Mouse (Mus musculus) G1E (cell line): Measurements from ENCODE around the gene Kcp. TPM values are rescaled to one million over a fixed set of nuclear protein-coding genes. Genes with fewer than 3 reads are reported as not detected.

Source experiments
- ATAC-seq: 2 replicates; pipeline ENCODE4 v1.8.0; 2016; ENCODE audit warnings: mild to moderate bottlenecking; ENCODE audit not compliant: insufficient number of reproducible peaks, poor library complexity, low FRiP score, severe bottlenecking; ENCODE audit errors: extremely low read depth
- DNase-seq: peaks from one replicate; pipeline ENCODE4 v3.0.0; 2012; ENCODE audit warnings: low spot score
- H3K27me3 ChIP-seq: 2 replicates; pipeline ENCODE4 v1.6.1; 2012; ENCODE audit warnings: mild to moderate bottlenecking, low read length, inconsistent platforms; ENCODE audit not compliant: insufficient read depth
- H3K36me3 ChIP-seq: replicated peaks from 2 replicates; pipeline ENCODE3; 2012; ENCODE audit warnings: mild to moderate bottlenecking, inconsistent platforms
- H3K4me1 ChIP-seq: 2 replicates; pipeline ENCODE4 v1.6.1; 2012; ENCODE audit warnings: low read depth, low read length, inconsistent platforms, mixed read lengths; ENCODE audit not compliant: insufficient read depth
- H3K4me3 ChIP-seq: 2 replicates; pipeline ENCODE4 v1.5.1; 2012; ENCODE audit warnings: low read depth, mild to moderate bottlenecking, inconsistent platforms, low read length, moderate library complexity, mixed read lengths
- H3K9me3 ChIP-seq: replicated peaks from 2 replicates; pipeline ENCODE4 v1.6.1; 2012; ENCODE audit warnings: inconsistent platforms
- CTCF ChIP-seq: IDR thresholded peaks from 2 replicates; pipeline ENCODE4 v1.5.1; 2012; ENCODE audit warnings: low read depth, low read length, inconsistent platforms, mixed read lengths
- GATA1 ChIP-seq: IDR thresholded peaks from 2 replicates; pipeline ENCODE4 v1.6.1; 2012; ENCODE audit warnings: borderline replicate concordance, low read length, inconsistent platforms, mixed read lengths
- GATA2 ChIP-seq: IDR thresholded peaks from 2 replicates; pipeline ENCODE4 v1.6.1; 2012; ENCODE audit warnings: low read depth, low read length, inconsistent platforms, borderline replicate concordance
- POLR2AphosphoS5 ChIP-seq: IDR thresholded peaks from 2 replicates; pipeline ENCODE4 v1.6.1; 2012; ENCODE audit warnings: low read depth, low read length, inconsistent platforms; ENCODE audit not compliant: insufficient replicate concordance
- TAL1 ChIP-seq: conservative IDR thresholded peaks from 2 replicates; pipeline ENCODE4 v1.6.1; 2012; ENCODE audit warnings: low read depth, low read length, inconsistent platforms, mixed read lengths
- polyA plus RNA-seq: library from polyadenylated mRNA; stranded (reverse); fragments of >175 nt; gene quantifications from 2 replicates; pipeline ENCODE4 v1.2.3, GENCODE M21; 2012
- total RNA-seq, 2 experiments: library from RNA; stranded (forward) in 1 of 2; stranded (reverse) in 1 of 2; fragments of 200-1000 nt in 1 of 2; fragments of >200 nt in 1 of 2; fragmentation: Nextera tagmentation in 1 of 2; gene quantifications; 2 replicates each; pipeline ENCODE4 v1.2.3; 2014 to 2017

The Kcp gene
- total and polyA plus RNA-seq, 3 experiments: 0.22 to 0.44 TPM; not detected in 1

DNA sequence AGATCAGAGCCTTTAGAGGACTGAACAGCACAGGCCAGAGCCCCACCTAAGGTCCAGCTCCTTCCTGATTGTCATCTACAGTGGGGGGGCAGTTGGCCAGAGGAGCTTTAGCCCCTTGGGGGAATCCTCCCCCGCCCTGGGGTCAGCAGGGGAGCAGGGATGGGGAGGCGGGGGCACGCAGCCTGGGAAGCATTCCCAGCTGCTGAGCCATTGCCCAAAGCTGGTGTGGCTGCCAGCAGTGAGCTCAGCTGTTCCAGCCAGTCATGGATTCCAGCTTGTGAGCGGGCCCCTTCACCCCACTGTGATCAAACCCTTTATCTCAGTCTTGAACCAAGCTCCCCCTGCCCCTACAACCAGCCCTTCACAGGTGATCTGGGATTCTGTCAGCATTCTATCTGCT is 68.5 kb downstream of the Kcp start:
- ATAC-seq (no peak), DNase-seq (no peak)
- Histone ChIP-seq H3K9me3 (no peaks in the 10 kb centered on the region), H3K4me1 (peaks cover 47% of the 10 kb centered on the region), H3K36me3 (no peaks in the 10 kb centered on the region), H3K27me3 (peaks cover 83% of the 10 kb centered on the region), H3K4me3 (no peak overlapping the region)
- TF ChIP-seq GATA2 (no peak), POLR2AphosphoS5 (no peak), GATA1 (no peak), CTCF (no peak), TAL1 (no peak)

DNA sequence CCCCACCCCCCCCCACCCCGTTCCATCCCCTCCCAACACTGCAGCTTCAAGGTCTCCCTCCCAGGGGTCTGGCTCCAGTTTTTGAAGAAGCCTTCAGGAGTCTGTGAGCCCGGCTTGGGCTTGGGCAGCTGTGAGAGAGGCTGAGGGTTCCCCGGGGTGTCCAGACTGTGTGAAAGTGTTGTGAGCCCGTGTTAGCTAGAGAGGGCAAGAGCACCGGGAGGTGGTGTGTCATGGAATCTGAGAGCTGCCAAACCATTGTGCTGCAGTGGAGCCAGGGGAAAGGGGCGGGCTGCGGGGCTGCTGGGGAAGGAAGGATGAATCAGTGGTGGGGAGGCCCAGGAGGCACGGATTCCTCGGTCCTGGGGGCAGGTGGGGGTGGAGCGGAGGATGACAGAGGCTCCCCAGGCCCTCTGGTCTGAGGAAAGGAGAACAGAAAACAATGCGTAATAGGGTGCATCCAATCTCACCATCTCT is 71.3 kb downstream of the Kcp start:
- no peak for DNase-seq
- H3K27me3 ChIP-seq: peaks cover 78% of the 10 kb centered on the region

DNA sequence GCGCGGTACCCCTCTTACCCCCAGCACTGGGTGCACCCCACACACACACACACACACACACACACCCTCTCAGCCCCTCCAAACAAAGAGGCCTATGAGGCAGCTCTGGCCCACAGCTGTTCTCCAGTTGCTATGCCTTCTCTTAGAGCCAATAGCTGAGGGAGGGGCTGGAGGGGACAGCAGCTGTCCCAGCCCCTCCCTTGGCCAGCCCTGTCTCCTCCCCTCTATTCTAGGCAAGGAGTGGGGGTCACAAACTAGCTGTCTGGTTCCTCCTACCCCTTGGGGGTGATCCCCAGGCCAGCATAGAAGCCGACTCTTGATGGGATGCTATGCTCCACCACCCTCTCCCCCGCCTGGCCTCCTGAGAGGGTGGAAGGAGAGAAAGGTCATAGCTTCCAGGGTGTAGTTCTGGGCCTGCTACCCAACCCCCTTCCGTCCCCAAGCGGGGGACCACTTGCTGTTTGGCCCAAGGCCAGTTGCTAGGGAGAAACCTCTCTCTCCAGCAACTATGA is 71.8 kb downstream of the Kcp start:
- DNase-seq: peak; percentile 55
- H3K4me3 ChIP-seq: peak overlapping the region; percentile 55; the same call in 1 of the 2 replicates
- TF ChIP-seq CTCF (no peak), GATA2 (no peak)
- no peaks in the 10 kb centered on the region for H3K36me3 ChIP-seq
- ATAC-seq: no peak
- peaks cover 75% of the 10 kb centered on the region for H3K27me3 ChIP-seq
- H3K9me3 ChIP-seq: peaks cover 5% of the 10 kb centered on the region
- H3K4me1 ChIP-seq: peaks cover 69% of the 10 kb centered on the region

More for the DNA sequence above, 71.3 kb downstream of the Kcp start:
- H3K4me1 ChIP-seq: peaks cover 68% of the 10 kb centered on the region
- peaks cover 5% of the 10 kb centered on the region for H3K9me3 ChIP-seq
- H3K36me3 ChIP-seq: no peaks in the 10 kb centered on the region
- TF ChIP-seq GATA1: no peak
- TF ChIP-seq TAL1: no peak
- no peak for TF ChIP-seq POLR2AphosphoS5
- TF ChIP-seq CTCF: no peak
- no peak for TF ChIP-seq GATA2
- H3K4me3 ChIP-seq: no peak overlapping the region; the same call in 1 of the 2 replicates
- ATAC-seq: no peak

DNA sequence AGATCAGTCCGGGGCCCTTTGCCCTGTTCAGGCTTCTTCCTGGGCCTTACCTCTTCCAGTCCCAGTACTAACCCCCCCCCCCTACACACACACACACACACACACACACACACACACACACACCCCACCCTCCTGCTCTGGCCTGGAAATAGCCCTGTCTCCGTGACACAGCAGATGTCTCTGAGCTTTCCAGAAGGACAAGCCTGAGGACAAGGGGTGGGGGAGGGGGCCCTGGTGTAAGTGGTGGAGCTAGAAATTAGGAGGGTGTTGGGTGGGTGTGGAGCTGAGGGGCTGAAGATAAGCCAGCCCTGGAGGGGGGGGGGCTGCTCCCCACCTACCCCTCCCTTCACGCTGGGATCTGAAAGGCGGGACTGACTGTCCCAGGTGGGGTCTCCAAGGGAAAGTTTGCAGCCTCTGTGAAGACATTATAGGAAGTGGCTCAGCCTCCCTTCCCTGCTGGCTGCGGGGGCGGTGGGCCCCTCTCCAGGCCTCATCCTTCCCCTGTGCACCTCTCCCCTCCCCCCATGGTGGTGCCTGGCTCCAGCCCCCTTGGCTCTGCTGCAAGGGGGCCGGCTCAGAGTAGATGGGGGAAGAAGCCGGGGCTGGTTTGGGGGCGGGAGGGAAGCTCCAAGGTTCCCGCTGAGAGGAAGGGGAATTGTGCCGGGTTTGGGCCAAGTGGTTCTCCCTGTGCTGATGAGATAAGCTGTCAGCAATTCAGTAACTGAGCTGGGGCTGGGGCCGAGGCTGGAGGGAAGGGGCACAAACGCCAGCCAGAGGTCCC is 72.7 kb downstream of the Kcp start:
- peaks cover 74% of the 10 kb centered on the region for H3K27me3 ChIP-seq
- TF ChIP-seq CTCF (no peak), GATA2 (no peak), POLR2AphosphoS5 (no peak), TAL1 (no peak), GATA1 (no peak)
- peak overlapping the region; percentile 55; the same call in 1 of the 2 replicates for H3K4me3 ChIP-seq
- peaks cover 71% of the 10 kb centered on the region for H3K4me1 ChIP-seq
- H3K36me3 ChIP-seq: no peaks in the 10 kb centered on the region
- DNase-seq: peak; percentile 78
- ATAC-seq: peak; percentile 60; the same call in 1 of the 2 replicates
- H3K9me3 ChIP-seq: peaks cover 5% of the 10 kb centered on the region

DNA sequence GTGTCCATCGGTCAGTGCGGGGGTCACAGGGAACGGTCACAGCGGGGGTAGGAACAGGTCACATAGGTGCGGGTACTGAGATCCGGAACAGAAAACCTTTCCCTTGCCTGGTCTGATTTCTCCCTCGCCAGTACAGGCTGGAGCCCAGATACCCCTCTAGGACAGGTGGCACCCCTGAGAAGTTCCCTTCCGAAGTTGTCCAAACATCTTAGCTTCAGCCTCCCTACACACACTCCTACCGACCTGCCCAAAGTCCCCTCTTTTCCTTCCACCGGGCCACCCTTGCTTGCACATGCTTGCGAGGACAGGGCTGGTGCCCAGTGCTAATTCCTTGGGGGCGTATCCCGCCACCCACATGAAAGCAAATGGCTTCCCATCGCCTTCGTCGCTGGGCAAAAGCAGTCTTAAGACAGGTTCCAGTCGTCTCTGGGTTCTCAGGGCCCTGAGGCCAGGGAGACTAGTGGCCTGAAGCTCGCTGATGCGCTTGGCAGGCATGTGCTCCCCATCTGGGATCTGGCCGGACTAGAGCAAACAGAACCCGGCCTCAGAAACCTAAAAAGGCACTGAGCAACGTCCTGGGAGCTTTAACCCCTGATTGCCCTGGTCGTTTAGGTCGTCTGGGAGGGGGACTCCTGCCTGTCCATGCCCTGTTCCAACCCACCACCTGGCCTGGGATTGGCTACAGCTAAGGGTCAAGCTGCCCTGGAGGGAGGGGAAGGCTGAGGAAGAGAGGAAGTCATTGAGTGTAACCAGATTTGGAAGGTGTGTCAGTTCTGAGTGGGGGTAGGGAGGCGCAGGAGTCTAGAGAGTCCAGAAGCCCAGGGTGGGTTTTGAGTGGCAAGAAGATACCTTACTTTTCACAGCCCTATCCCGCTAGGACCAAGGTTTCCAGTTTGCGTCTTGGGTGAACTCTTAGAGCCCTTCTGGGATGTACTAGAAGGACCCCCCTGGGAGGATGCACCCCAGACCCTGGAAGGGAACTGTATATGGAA is 73.7 kb downstream of the Kcp start:
- TF ChIP-seq TAL1 (no peak), GATA2 (no peak), GATA1 (no peak), POLR2AphosphoS5 (no peak), CTCF (no peak)
- no peak for ATAC-seq
- peak overlapping the region; percentile 45; the same call in 1 of the 2 replicates for H3K4me3 ChIP-seq
- no peak for DNase-seq
- H3K4me1 ChIP-seq: peaks cover 72% of the 10 kb centered on the region
- peaks cover 65% of the 10 kb centered on the region for H3K27me3 ChIP-seq
- H3K9me3 ChIP-seq: peaks cover 5% of the 10 kb centered on the region
- H3K36me3 ChIP-seq: no peaks in the 10 kb centered on the region

DNA sequence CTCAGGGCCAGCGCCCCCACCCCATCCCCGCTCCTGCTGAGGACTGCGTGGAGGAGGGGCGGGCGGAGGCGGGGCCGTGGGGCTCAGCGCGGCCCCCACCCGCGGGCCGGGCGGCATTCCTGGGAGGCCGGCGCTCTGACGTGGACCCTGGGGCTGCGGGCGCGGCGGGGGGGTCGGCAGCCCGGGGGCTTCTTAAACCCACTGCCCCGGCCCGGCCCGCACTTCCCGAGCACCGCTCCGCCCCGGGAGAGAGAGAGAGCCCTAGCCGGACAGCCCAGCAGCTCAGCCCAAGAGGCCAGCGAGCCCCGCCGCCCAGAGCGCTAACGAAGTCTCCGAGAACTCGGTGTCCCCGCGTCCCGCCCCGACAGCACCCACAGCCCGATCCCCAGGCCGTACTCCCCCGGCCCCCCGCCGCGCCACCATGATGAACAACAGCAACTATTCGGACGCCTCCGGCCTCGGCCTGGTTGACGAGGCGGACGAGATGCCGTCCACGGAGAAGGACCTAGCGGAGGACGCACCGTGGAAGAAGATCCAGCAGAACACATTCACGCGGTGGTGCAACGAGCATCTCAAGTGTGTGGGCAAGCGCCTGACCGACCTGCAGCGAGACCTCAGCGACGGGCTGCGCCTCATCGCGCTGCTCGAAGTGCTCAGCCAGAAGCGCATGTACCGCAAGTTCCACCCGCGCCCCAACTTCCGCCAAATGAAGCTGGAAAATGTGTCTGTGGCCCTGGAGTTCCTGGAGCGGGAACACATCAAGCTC is 74.5 kb downstream of the Kcp start, which contains the start of gene Flnc:
Gene Flnc (plus strand): TSS at position 219 of the 766 bp plus-strand sequence.
- TF ChIP-seq GATA1 (no peak), TAL1 (no peak), CTCF (no peak), POLR2AphosphoS5 (no peak), GATA2 (no peak)
- peaks cover 72% of the 10 kb centered on the region for H3K4me1 ChIP-seq
- no peaks in the 10 kb centered on the region for H3K36me3 ChIP-seq
- H3K27me3 ChIP-seq: peaks cover 58% of the 10 kb centered on the region
- ATAC-seq: no peak
- H3K9me3 ChIP-seq: peaks cover 5% of the 10 kb centered on the region
- no peak for DNase-seq
- H3K4me3 ChIP-seq: peak within 1 kb of the TSS; percentile 45; the same call in 1 of the 2 replicates
